Mouse (Mus musculus): ENCODE measurements around the gene Spib. TPM values are rescaled to one million over a fixed set of nuclear protein-coding genes. Genes with fewer than 3 reads are reported as not detected.

The Spib gene
- total RNA-seq, 1 experiment, result 0.67 TPM

- in situ Hi-C loops (cut with MboI; ENCODE audit: low sequenced_read_pairs in 2 of 2, unreplicated experiment in 2 of 2), result no loop called here
- DNase-seq (ENCODE audit: low read depth, low spot score), result no peak
- Histone ChIP-seq H3K4me3 (ENCODE audit: insufficient read depth in 1 of 2, low read depth in 1 of 2, low read length in 2 of 2, poor library complexity in 1 of 2, severe bottlenecking in 1 of 2) (peak overlapping the region in 1 of 2 experiments; percentile 29; a peak in 1 of 4 replicates), H3K9ac (ENCODE audit: insufficient read depth, low read depth, low read length, poor library complexity, severe bottlenecking) (no peak overlapping the region), H3K36me3 (ENCODE audit: control insufficient read depth, insufficient read depth, low read length, poor library complexity, severe bottlenecking) (peaks cover 58% of the 10 kb centered on the region), H3K4me1 (ENCODE audit: control insufficient read depth in 2 of 2, insufficient read depth in 2 of 2, low read length in 2 of 2, poor library complexity in 1 of 2) (peaks cover 10 to 52% of the 10 kb centered on the region in 2 experiments; a peak in 3 of 4 replicates), H3K9me3 (ENCODE audit: control insufficient read depth, insufficient read depth, low read depth, low read length) (no peaks in the 10 kb centered on the region), H3K27ac (ENCODE audit: insufficient read depth, low read depth, low read length, poor library complexity, severe bottlenecking) (no peak overlapping the region)
- TF ChIP-seq CHD2 (IDR thresholded peaks at IDR 0.05; ENCODE audit: low read depth, low read length), result no peak
- TF ChIP-seq ZNF384 (IDR thresholded peaks at IDR 0.05; ENCODE audit: low read depth, low read length), result no peak
- no peak for TF ChIP-seq HCFC1 (IDR thresholded peaks at IDR 0.05; ENCODE audit: borderline replicate concordance, insufficient read depth, low read length)
- no peak for TF ChIP-seq MAFK (IDR thresholded peaks at IDR 0.05; ENCODE audit: insufficient read depth, low read depth, low read length)
- TF ChIP-seq ZC3H11A (IDR thresholded peaks at IDR 0.05; ENCODE audit: borderline replicate concordance, low read depth, low read length), result no peak
These were observed 1.8 kb upstream of the Spib start for GRCm38 (mm10) chr7:44533746-44534045.

- H3K36me3 ChIP-seq (ENCODE audit: control insufficient read depth, insufficient read depth, low read length, poor library complexity, severe bottlenecking), result peaks cover 53% of the 10 kb centered on the region
- in situ Hi-C loops (cut with MboI; ENCODE audit: low sequenced_read_pairs in 2 of 2, unreplicated experiment in 2 of 2), result no loop called here
- no peak for TF ChIP-seq HCFC1 (IDR thresholded peaks at IDR 0.05; ENCODE audit: borderline replicate concordance, insufficient read depth, low read length)
- TF ChIP-seq MAFK (IDR thresholded peaks at IDR 0.05; ENCODE audit: insufficient read depth, low read depth, low read length), result no peak
- no peak for TF ChIP-seq ZNF384 (IDR thresholded peaks at IDR 0.05; ENCODE audit: low read depth, low read length)
- TF ChIP-seq ZC3H11A (IDR thresholded peaks at IDR 0.05; ENCODE audit: borderline replicate concordance, low read depth, low read length), result no peak
- no peak for TF ChIP-seq CHD2 (IDR thresholded peaks at IDR 0.05; ENCODE audit: low read depth, low read length)
- no peak for DNase-seq (ENCODE audit: low read depth, low spot score)
- peak overlapping the region in 1 of 2 experiments; percentile 29; a peak in 1 of 4 replicates for H3K4me3 ChIP-seq (ENCODE audit: insufficient read depth in 1 of 2, low read depth in 1 of 2, low read length in 2 of 2, poor library complexity in 1 of 2, severe bottlenecking in 1 of 2)
- no peak overlapping the region for H3K9ac ChIP-seq (ENCODE audit: insufficient read depth, low read depth, low read length, poor library complexity, severe bottlenecking)
- H3K9me3 ChIP-seq (ENCODE audit: control insufficient read depth, insufficient read depth, low read depth, low read length), result no peaks in the 10 kb centered on the region
- peaks cover 13 to 53% of the 10 kb centered on the region in 2 experiments; a peak in 3 of 4 replicates for H3K4me1 ChIP-seq (ENCODE audit: control insufficient read depth in 2 of 2, insufficient read depth in 2 of 2, low read length in 2 of 2, poor library complexity in 1 of 2)
- no peak overlapping the region for H3K27ac ChIP-seq (ENCODE audit: insufficient read depth, low read depth, low read length, poor library complexity, severe bottlenecking)
These were observed 1.3 kb upstream of the Spib start for GRCm38 (mm10) chr7:44532918-44533745.

- Histone ChIP-seq H3K27ac (ENCODE audit: insufficient read depth, low read depth, low read length, poor library complexity, severe bottlenecking) (no peak overlapping the region), H3K9me3 (ENCODE audit: control insufficient read depth, insufficient read depth, low read depth, low read length) (no peaks in the 10 kb centered on the region), H3K4me1 (ENCODE audit: control insufficient read depth in 2 of 2, insufficient read depth in 2 of 2, low read length in 2 of 2, poor library complexity in 1 of 2) (peaks cover 17 to 63% of the 10 kb centered on the region in 2 experiments; a peak in 3 of 4 replicates), H3K4me3 (ENCODE audit: insufficient read depth in 1 of 2, low read depth in 1 of 2, low read length in 2 of 2, poor library complexity in 1 of 2, severe bottlenecking in 1 of 2) (no peak overlapping the region; a peak in 1 of 4 replicates), H3K9ac (ENCODE audit: insufficient read depth, low read depth, low read length, poor library complexity, severe bottlenecking) (no peak overlapping the region), H3K36me3 (ENCODE audit: control insufficient read depth, insufficient read depth, low read length, poor library complexity, severe bottlenecking) (peaks cover 34% of the 10 kb centered on the region)
- TF ChIP-seq HCFC1 (IDR thresholded peaks at IDR 0.05; ENCODE audit: borderline replicate concordance, insufficient read depth, low read length), result no peak
- TF ChIP-seq ZC3H11A (IDR thresholded peaks at IDR 0.05; ENCODE audit: borderline replicate concordance, low read depth, low read length), result no peak
- no peak for TF ChIP-seq CHD2 (IDR thresholded peaks at IDR 0.05; ENCODE audit: low read depth, low read length)
- TF ChIP-seq ZNF384 (IDR thresholded peaks at IDR 0.05; ENCODE audit: low read depth, low read length), result no peak
- no peak for TF ChIP-seq MAFK (IDR thresholded peaks at IDR 0.05; ENCODE audit: insufficient read depth, low read depth, low read length)
- in situ Hi-C loops (cut with MboI; ENCODE audit: low sequenced_read_pairs in 2 of 2, unreplicated experiment in 2 of 2), result no loop called here
- DNase-seq (ENCODE audit: low read depth, low spot score), result no peak
These were observed 664 bp downstream of the Spib start for GRCm38 (mm10) chr7:44531207-44531606.

- H3K9ac ChIP-seq (ENCODE audit: insufficient read depth, low read depth, low read length, poor library complexity, severe bottlenecking), result no peak overlapping the region
- no peak overlapping the region for H3K27ac ChIP-seq (ENCODE audit: insufficient read depth, low read depth, low read length, poor library complexity, severe bottlenecking)
- H3K36me3 ChIP-seq (ENCODE audit: control insufficient read depth, insufficient read depth, low read length, poor library complexity, severe bottlenecking), result peaks cover 30% of the 10 kb centered on the region
- H3K9me3 ChIP-seq (ENCODE audit: control insufficient read depth, insufficient read depth, low read depth, low read length), result no peaks in the 10 kb centered on the region
- TF ChIP-seq ZNF384 (IDR thresholded peaks at IDR 0.05; ENCODE audit: low read depth, low read length), result no peak
- no peak for TF ChIP-seq HCFC1 (IDR thresholded peaks at IDR 0.05; ENCODE audit: borderline replicate concordance, insufficient read depth, low read length)
- TF ChIP-seq CHD2 (IDR thresholded peaks at IDR 0.05; ENCODE audit: low read depth, low read length), result no peak
- no peak for TF ChIP-seq ZC3H11A (IDR thresholded peaks at IDR 0.05; ENCODE audit: borderline replicate concordance, low read depth, low read length)
- TF ChIP-seq MAFK (IDR thresholded peaks at IDR 0.05; ENCODE audit: insufficient read depth, low read depth, low read length), result no peak
- no peak for DNase-seq (ENCODE audit: low read depth, low spot score)
- in situ Hi-C loops (cut with MboI; ENCODE audit: low sequenced_read_pairs in 2 of 2, unreplicated experiment in 2 of 2), result no loop called here
- no peak overlapping the region for H3K4me3 ChIP-seq (ENCODE audit: insufficient read depth in 1 of 2, low read depth in 1 of 2, low read length in 2 of 2, poor library complexity in 1 of 2, severe bottlenecking in 1 of 2)
- H3K4me1 ChIP-seq (ENCODE audit: control insufficient read depth in 2 of 2, insufficient read depth in 2 of 2, low read length in 2 of 2, poor library complexity in 1 of 2), result peaks cover 15 to 57% of the 10 kb centered on the region in 2 experiments; a peak in 3 of 4 replicates
These were observed 1.4 kb downstream of the Spib start for GRCm38 (mm10) chr7:44530507-44530906.

Data from ES-E14 (cell line).